Mouse (Mus musculus) gastrocnemius, postnatal 25 days (tissue): Measurements from ENCODE around the gene St3gal5. TPM values are rescaled to one million over a fixed set of nuclear protein-coding genes. Genes with fewer than 3 reads are reported as not detected.

ENCODE experiments used
- DNase-seq: peaks from one replicate; pipeline ENCODE4 v3.0.0; 2022
- total RNA-seq, 2 experiments: library from RNA; stranded (reverse); gene quantifications; 1 replicate in 1 of 2; 2 replicates in 1 of 2; pipeline ENCODE4 v1.2.3; 2021

Gene St3gal5
- total RNA-seq, 2 experiments from 2014 or later = 89.0 to 117 TPM

DNA sequence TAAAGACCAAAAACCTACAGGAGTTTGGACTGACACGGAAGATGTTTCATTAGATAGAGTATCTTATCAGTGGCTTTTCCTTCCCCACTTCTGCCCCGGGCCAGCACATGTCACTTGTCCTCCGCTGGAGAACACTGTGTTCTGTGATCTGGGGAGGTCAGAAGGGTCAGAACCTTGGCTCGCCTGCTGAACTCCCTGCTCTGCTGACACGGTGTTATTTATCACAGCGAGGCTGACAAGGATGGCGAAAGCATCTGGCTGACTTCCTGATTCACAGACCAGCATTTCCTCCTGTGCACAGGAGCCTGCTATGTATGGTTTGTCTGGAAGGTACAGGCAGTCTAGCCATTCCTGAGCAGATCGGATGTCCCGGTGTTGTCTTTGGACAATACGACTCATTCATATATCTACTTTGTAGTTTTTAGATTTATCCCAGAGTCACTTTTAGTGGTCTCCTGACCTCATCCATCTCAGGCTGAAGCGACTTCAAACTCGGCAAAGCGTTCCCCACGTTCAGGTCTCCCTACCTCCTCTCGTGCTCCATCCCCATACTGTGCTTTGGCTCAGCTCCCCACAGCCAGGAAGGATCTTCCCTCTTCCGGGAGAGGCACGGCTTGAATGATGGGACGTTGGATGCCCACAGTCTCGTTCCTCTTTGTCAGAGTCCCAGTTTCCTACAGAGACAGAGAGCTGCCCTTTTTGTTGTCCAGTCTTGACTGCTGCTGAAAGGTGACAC, 64.9 kb downstream of the St3gal5 start:
- peak; percentile 79 for DNase-seq

DNA sequence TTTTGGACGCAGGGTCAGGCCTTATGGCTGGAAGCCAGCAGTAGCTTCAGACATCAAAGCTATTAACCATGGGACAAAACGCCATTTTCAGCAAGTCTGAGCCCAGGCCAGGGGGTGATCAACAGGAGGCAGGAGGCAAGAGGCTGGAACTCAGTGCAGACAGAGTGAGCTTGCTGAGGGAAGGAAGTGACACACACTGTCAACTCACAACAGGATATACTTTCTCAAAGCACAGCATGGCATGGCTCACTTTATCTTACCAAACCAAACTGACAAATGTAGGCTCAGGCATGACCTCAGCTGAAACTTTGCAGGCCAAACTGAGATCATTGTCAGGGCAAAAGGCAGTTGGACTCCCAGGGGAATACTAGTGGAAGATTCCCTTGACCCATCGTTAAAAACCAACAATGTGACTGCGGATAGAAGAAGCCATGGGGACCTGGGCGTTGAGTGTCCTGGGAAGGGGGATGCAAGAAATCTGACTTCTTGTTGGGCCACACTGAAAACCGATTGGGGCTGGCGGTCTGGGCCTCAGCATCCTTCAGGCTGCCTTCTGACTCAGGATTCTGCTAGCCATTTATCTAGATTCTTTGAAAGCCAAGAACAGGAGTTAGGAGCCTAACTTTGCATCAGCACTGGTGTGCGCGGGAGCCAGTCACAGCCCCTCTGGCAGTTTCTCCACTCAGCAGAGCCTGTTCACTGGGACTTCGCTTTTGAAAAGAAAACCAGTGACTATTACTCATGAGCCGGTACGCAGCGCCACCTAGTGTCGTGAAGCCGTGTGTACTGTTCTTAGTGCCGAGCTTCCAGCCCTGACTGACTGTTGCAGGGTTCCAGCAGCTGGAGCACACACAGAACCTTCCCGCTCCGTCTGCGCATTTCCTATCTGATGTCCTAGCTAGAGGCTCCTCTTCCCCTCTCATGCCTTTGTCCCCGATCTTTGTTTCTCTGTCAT, 67.2 kb downstream of the St3gal5 start:
- peak; percentile 76 for DNase-seq

DNA sequence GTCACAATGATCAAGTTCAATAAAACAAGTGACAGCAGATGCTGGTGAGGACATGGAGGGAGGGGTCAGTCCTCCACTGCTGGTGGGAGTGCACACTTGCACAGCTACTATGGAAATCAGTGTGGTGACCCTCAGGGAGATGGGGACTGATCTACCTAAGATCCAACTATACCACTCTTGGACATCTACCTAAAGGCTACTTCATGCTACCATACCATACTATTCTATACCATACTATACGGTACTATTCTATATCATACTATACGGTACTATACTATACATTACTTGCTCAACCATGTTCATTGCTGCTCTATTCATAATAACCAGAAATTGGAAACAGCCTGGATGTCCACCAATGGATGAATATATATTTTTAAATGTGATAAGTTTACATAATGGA, 68.5 kb downstream of the St3gal5 start:
- no peak for DNase-seq

DNA sequence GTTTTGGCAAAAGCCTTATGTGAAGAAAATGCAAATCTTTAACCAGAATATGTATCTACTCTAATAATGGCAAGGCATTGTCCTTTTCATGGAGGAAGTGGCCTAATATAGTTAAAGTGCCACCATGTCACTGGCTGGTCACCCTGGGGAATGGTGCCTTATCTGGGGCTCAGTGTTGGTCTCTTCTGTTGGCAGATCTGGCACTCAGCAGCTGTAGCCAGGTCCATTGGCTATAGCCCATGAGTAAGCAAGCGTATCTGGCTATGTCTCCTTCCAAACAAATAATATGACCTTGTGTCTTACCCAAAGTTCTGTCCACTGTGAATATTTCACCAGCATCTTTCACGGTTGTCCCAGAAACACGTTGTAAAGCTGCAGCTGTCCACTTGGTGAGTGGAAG, 74.0 kb downstream of the St3gal5 start:
- DNase-seq = no peak

DNA sequence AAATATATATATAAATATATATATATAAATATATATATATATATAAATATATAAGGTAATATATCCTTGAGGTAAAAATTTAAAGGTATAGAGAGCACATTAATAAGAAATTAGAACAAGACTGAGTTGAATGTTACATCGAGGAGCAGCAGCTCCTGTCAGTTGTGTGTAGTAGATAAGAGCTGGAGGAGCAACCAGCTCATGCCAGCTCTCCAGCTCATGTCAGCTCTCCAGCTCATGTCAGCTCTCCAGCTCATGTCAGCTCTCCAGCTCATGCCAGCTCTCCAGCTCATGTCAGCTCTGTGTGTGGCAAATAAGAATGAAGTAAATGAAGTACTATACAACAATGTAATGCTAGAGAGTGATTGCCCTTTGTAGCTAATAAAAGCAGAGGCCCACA, 76.0 kb downstream of the St3gal5 start:
- DNase-seq = no peak

DNA sequence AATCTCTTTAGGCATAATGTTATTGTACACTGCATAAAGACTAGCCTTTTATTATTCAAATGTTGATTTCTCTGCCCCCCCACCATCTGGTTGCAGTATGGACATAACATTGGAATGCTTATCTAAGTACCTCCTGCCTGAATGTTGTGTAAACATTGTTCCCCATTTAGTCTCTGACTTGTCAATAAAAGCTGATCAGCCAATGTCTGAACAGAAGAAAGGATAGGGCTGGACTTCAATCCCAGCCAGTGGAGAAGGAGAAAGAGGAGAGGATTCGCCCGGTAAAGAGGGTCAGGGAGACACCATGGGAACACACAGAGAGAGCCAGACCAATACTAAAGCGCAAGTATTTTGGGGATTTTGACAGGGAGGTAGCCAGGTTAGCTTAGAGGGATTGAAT, 78.0 kb downstream of the St3gal5 start:
- no peak for DNase-seq

DNA sequence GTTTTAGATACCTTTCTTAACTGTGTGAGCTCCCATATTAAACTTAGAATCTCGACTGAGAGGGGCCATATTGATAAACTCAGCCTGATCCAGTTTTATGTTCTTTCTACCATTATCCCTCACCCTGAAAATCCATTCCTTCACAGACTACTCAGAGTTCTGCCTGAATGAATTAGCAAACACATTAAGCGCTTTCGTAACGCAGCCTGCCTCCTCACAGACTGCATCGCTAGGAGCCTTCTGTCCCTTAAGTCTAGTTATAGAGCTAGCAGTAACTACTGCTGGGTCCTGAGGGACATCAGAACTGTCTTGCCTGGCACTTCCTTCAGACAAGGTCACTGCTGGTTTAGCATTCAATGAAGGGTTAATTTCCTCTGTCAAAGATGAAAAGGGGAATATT, 78.6 kb downstream of the St3gal5 start:
- DNase-seq = no peak

DNA sequence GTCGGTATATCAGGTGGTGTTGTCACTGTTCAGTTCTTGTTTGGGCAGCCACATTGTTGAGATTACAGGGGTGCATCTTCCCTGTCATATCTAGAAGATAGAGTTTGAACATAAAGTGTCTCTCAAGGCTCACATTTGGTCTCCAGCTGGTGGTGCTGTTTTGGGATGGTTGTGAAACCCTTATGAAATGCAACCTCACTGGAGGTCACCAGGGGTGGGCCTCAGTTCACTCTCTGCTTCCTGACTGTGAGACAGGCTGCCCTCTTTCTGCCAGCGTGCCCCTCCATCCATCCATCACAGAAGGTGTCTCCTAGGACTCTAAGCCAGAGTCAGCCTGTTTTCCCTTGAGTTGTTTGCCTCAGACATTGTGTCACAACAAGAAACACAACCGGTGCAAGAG, 80.0 kb downstream of the St3gal5 start:
- no peak for DNase-seq

DNA sequence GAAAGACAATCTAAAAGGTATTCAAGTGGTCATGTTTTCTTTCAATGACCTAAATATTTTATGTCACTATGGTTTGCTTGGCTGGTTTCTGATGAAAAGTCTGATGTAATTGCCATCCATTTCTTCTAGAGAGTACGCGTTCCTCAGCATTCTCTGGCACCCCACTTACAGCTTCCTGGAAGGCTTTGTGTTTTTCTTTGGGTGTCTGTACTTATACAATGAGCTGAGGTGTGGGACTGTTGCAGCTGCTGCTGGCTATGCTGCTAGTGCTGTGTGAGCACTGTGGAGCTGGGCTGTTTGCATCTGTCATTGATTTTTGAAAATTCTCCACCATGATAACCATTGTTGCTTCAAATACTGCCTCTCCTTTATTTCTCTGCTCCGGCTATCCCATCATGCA, 81.6 kb downstream of the St3gal5 start:
- no peak for DNase-seq

DNA sequence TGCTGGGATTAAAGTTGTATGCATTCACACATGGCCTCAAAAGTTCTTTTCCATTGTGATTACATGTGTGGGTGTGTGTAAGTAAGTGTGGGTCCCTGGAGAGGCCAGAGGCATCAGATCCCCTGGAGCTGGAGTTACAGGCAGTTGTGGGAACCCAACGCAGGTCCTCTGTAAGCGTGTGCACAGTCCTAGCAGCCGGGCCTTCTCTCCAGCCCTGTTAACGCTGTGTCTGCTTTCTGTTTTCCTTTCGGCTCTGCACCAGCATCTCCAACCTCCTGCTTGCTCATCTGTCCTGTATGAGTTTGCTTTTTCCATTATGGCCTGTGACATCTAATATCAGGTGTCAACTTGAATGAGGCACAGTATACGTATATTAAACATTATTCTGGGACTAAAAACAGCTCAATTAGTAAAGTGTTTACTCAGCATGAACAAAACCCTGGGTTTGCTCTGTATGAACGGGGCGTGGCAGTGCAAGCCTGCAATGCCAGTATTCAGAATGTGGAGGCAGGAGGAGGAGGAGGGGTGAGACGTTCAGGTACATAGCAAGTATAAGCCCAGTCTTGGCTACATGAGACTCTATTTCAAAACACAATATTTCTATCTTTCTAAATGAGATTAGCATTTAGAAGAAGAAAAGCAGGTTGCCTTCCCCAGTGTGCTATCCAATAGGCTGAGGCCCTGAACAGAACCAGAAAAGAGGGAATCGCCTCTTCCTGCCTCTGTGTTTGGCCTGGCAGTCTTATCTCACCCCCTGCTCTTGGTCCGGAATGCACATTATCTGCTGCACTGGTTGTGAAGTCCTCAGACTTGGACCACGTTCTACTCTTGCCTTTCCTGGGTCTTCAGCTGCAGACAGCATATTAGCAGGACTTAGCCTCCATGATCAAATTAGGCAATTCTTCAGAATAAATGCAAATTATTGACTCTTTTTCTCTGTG, 82.4 kb downstream of the St3gal5 start:
- DNase-seq = no peak

DNA sequence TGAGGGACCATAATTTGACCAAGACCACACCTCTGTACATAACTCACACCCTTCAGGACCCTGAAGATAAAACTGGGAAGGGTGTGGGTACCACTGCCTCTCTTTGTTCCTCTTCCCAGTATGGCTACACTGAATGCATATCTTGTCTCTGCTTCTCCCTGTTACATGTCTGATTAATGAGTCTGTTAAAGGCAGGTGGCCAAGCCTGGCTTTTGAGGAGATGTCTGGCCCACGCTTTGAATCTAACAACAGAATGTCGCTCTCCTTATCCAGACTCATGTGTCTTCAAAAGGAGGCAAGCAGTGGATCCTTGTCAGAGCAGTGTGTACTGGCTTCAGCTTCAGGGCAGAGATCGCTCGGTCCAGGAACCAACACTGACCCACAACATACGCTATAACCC, 87.2 kb downstream of the St3gal5 start:
- no peak for DNase-seq

DNA sequence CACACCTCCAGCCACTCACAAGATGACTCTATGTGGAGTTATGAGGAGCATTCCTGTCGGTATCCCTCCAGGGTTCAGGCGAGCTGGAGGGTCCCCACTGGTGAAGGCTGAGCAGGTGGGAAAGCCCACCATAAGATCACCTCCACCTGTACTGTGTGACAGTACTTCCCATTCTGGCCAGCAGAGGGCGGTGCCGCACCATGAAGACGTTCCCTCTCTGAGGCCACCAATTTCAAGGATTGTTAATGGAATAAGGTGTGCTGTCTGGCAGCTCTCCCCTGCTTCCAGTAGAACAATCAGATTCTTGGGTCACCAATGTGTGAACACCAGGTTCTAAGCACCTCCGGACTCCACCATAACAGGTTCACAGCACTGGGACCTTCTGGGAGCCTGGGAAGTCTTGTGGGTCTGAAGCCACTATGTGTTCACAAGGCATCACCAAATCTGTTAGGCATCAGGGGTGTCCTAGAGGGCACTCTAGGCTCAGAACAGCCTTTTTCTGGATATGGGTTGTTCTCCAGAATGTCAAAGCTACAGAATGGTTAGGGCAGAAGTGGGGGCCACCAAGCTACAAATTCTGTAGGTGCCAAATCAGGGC, 88.6 kb downstream of the St3gal5 start:
- DNase-seq = no peak

DNA sequence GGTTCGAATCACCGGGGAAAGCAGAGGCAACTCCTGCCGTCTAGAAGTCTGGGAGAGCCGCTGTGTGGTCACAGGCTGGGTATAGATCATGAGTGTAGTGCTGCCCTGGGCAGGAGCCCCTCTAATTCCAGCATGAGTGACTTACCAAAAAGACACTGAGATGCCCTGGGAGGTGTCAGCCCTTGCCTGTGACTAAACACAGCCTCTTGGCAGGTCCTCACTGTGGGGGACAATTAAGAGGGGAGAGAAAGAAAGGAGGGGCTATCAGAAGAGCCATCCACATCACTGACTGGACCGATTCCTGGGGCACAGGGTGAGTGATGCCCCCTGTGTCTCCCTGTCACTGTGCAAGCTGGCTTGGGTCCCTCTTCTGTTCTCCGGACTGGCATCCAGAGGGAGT, 89.4 kb downstream of the St3gal5 start:
- DNase-seq = no peak

DNA sequence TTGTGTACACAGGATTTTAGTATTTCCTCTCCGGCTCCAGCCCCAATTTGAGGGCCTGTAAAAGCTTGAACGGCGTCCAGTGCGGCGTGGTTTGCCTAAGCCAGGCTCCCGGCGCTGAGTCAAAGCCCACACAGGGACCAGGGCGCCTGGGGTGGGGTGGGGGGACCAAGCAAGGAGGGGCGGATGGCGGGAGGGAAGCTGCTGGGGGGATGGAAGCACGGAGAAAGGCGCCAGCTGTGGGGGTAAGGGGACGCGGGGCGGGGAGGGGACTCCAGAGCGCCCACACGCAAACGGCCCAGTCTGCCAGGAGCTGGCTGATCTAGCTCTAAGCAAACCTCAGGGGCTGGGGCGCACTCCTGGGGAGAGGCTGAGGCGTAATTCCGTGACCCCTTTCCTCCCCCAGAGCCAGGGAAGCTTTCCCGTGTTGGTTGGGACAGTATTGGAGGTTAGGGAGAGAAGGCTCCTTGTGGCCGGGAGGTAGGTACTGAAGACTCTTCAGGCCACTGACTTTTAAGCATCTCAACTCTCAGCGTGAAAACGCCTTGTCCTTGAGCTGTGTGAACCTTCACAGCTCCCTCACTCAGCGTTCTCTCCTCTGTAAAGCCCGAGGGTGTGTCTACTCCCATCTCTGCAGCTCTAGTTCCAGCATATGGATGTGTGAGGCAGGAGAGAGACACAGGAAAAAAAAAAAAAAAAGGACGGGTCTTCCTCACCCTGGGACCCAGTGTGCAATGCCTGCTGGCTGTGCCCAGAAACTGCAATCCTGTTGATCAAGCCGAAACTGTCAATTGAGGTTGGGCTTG, 91.9 kb downstream of the St3gal5 start:
- DNase-seq = peak; percentile 30

DNA sequence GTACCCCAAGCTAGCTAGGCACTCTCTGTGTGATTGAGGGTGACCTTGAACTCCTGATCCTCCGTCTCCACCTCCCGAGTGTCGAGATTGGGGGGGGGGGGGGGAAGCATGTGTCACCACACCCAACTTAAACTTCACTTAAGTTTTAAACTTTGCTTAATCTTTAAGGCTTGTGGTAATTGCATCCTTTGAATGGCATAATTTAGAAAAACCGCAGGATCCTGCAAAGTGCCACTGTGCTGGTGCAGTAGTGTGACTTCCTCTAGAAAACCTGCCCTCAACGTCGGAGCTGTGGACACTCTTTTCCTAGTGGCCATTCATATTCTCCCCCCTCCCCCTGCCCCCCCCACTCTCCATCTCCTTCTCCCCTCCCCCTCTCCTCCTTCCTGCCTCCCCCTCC, 92.7 kb downstream of the St3gal5 start:
- no peak for DNase-seq

DNA sequence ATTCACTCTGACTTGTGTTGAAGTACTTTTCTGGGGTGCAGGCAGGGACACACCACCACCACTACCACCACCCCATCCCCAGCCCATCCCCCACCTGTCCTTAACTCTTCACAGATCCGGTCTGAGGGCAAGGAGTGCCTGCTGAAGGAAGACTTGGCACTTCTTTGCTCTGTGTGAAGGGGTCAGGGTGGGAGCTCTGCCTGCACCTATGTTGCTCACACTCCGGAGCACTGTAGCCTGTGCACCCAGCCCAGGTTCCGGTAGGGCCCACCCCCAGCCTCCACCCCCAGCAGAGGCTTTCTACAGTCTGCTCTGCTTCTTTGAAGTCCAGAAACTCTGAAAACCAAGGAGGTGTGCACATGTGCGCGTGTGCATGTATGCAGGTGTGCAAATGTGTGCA, 93.2 kb downstream of the St3gal5 start:
- no peak for DNase-seq

DNA sequence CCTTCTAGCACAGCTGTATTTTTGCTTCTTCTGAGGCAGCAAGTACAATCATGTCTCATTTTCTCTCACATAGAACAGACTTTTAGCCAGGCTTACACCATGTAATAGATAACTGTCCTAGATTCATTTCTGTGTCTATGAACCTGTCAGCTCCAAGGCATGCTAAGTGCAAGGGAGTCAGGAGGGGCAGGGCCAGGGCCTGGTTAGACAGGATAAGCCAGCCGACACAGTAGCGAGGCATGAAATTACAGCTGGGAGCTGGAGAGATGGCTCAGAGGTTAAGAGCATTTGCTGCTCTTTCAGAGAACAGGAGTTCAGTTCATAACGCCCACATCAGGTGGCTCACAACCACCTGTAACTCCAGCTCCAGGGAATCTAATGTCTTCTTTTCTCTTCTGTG, 99.3 kb downstream of the St3gal5 start:
- no peak for DNase-seq

DNA sequence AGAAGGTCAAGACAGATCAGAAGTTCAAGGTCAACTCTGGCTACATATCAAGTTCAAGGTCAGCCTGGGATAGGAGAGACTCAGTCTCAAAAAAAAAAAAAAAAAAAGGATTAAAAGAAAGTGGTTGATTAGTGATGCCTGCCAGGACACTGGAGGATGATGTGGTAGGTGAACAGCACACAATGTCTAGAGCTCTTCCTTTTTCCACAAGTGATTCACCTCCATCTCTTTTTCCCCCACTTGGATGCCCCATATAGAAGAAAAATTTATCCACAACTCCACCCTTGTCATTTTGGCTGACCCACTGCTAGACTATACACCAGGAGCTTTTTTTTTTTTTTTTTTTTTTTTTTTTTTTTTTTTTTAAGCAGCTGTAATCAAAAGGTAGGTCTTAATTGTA, 100.1 kb downstream of the St3gal5 start:
- no peak for DNase-seq

DNA sequence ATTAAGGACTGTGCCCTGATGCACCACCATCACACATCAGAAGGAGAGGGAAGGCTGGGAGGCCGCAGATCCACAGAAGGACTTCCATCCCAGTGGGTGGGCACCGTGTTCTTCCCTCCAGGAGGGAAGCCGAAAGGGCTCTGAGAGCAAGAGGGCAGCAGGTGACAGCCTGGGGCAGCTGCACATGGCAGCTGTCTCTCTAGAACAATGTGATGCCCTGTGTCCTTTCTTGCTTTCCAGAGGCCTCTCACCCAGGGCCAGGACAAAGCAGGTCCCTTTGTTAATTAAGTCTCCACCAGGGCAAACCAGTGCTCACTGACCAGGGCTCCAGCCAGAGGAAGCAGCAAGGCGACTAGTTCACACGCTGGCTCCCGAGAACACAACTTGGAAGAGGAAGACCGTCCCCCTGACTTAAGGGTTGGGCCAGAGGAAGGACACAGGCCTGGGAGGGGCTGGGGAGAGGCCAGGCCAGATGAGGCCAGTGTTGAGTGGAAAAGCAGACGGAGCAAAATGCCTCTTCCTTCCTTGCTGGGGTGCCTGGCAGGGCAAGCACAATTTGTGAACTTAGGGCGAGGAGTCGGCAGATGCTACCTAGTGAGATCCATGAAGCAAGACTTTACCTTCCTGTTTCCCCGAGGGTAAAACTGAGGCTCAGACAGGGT, 103.3 kb downstream of the St3gal5 start:
- peak; percentile 82 for DNase-seq

DNA sequence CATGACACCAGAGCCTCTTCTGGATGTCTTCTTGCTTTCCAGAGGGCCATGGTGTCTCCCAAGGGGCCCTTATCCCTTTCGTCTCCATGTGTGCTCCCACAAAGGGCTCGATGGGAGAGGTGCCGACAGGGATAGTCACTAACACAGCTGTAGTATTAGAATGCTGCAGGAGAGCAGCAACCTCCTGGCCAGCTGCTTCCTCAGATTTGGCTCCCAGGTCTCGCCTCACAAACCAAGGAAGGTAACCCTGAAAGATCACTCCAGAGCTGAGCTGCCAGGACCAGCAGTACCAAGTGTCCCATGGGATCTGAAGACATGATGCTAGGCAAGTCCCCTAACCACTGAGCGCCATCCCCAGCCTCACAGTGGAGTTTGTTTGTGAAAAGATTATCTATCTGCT, 105.3 kb downstream of the St3gal5 start:
- no peak for DNase-seq

DNA sequence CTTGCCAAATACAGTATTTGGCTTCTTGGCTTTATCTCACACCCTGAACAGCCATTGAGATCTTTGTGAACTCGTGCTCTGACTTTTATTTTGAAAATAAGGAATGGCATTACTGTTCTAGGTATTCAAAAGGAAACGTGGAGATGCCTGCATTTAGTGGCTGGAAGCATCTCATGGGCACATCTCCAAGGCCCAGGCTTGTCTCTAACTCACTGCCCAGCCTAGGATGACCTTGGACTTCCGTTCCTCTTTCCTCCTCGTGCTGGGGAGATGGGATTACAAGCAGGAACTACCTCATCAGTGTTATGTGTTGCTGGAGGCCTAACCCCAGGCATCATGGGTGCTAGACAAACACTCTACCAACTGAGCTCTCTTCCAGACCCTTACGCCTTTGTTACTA, 105.9 kb downstream of the St3gal5 start:
- DNase-seq = no peak
